Mouse (Mus musculus): ENCODE data around the gene Gm10322.

Gene Gm10322

DNA sequence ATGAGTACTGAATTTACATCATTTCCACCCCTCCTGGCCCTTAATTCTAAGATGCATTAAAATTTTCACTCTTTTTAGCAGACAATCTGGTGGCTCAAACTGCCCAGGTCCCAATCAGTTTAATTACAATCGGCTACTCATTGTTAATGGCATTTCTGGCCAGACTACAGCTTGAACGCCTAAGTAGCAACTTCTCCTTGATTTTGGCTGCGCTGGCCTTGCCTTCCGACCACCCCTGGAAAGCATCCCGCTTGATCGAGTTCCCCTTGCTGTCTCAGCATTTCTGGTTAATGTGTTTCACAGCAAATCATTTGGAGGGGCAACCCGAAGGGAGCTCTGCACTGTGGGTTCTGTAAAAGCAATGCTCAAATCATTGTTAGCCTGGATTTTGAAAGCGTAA, 13.8 kb upstream of the Gm10322 start:
- no peak for DNase-seq (ENCODE audit: low spot score)

DNA sequence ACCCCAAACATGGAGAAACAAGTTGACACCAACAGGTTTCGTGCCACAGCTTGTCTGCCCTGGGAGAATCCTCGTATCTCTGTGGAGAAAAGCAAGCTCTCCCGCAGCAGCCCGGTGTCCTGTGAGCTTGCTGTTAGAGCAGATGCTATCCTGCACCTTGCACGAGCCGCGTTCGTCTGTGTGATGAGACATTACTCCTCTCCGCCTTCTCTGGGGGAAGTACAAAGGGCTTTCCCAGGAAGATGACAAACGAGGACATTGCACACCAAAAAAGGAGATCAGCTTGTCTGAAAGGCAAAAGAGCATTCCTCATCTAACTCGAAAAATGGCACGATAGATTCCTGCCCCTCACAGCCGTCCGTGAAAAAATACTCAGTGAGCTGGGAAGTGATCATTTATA, 13.0 kb upstream of the Gm10322 start:
- no peak for DNase-seq (ENCODE audit: low spot score)

DNA sequence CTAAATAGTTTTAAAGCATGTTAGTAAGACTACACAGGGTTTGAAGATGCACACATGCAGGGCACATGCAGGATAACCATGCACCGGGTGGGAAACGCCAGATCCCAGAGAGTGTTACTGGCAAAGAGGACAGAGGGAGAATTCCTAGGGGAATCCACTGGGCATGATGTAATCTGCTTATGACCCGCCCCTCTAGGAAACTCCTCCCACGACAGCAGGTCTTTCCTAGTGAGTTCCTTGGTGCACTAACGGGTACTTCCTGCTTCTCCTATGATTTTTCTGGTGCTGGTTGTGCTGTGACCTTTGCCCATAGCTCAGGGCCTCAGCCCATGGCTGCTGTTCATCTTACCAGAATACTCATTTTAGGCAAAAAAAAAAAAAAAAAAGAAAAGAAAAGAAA, 12.0 kb upstream of the Gm10322 start:
- no peak for DNase-seq (ENCODE audit: low spot score)

DNA sequence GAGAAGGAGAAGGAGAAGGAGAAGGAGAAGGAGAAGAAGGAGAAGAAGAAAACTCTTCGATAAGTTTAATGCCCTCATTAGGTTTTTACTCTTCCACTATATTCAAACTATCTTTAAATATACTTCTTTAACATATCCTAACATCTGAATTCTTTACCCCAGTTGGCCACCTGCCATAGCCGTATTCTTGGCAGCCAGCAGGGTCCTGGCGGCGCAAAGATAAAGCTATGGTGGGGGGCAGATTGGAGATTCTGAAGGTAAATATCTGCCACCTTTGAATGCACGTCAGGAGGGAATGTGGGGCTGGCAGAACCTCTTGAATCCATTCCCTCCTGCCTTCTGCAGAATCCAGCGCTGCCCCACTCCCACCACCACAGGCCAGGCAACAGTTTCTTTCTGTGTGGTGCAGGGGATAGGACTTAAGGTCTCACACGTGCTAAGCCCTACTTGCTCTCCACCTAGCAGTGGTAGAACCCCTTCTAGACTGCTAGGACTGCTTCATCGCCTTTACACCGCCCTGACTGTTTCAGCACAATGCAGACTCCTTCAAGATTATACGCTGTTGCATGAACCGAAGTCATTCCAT, 10.9 kb upstream of the Gm10322 start:
- no peak for DNase-seq (ENCODE audit: low spot score)

DNA sequence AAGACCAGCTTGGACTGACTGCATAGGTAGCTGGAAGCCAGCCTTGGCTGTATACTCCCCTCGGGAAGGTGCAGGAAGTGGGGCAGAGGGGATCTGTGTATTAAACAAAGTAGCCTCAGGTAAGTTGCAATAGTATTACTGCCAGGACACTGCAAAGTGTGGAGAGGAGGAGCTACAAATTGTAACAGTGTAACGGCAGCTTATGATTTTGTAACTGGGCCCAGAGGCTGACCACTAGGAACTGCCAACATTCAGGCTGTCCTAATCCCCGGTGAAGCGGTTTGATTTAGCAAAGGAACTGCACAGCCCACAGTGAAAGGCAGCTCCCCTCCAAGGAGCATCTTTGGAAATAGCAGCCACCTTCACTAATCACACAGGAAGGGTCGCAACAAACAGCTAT, 2.6 kb upstream of the Gm10322 start:
- peak; percentile 54 for DNase-seq (ENCODE audit: low spot score)

DNA sequence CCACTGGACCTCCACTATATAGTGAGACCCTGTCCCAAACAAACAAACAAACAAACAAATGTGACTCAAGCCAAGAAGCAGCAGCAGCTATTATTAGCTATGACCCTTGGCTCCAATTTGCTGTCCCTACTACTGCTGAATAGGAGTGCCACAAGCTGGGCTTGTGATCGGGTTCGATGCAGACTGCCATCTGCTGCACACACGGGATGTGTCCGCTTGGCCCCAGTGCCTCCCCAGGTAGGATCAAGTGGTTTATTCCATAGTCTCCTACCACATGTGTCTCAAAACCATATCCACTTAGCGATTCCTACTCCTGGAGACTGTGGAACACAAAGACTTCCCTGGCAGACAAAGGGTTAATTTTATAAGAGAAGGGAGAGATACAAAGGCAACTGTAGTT, 1.7 kb upstream of the Gm10322 start:
- no peak for DNase-seq (ENCODE audit: low spot score)

DNA sequence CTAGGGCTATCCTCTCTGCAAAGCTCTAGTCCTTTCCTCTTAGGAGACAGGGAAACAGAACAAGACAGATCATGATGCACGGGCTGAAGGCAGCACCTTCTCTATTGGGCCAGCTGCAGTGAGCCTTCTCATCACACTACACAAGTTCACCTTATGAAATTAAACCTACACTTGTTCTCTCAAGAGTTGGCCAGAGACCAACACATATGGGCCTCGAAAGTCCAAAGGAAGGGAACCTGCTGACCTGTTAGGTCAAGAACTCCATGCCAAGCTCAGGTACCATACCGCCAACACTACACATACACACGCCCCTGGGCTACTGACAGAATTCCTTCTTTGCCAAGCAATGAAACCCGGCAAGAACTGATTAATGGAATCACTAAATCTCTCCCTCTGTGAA, 452 bp upstream of the Gm10322 start:
- no peak for DNase-seq (ENCODE audit: low spot score)

DNA sequence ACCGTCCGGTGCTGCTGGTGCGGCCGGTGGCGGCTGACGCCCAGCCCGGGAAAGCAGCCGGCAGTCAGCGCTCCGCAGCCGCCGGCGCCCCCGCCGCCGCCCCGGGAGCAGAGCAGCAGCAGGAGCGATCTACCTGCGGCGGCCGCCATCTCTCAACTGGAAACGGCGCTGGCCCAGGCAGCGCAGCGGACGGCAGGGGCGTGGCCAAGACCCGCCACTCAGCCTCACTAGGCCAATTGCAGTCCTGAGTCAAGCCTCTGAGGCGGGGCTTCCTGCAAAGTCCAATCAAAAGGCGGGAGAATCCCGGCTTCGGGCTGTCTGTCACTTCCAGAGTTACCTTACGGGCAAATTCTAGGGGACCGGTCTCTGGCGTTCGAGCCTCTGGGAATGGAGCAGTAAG, 659 bp downstream of the Gm10322 start, which contains the start of gene Mcu:
Mcu (minus strand) TSS at position 171 of the 400 bp plus-strand sequence.
- peak; percentile 95 for DNase-seq (ENCODE audit: low spot score)

DNA sequence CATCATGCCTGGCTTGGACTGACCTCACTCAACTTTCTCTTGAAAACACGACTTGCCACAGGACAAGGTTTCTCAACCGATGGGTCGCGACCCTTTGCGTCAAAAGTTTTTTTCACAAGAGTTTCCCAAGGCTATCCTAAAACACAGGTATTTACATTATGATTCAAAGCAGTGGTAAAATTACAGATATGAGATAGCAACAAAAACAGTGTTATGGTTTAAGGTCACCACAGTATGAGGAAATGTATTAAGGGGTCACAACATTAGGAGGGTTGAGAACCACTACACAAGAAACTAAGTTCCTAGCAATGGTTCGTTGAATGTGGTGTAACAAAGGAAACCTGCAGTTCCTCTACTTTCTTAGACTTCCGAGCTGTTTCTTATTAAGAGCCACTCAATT, 1.9 kb downstream of the Gm10322 start:
- DNase-seq (ENCODE audit: low spot score), result no peak

DNA sequence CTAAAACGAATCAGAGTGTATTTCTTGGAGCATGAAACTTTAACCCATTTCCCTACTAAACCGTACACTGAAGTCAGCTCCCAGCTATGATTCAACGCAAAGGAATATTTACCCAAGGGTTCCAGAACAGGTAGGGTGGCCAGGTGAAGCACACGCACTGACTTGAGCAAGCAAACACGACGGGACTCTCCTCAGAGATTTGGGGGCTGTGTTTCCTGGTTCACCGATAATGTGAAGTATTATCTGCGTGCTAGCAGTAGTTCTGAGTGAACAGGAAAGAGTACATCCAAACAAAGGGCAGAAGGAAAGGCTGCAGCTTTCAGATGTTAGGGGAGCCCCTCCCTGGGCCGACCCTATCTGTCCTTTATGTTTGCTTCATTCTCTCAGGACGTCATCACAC, 5.5 kb downstream of the Gm10322 start:
- DNase-seq (ENCODE audit: low spot score), result no peak

DNA sequence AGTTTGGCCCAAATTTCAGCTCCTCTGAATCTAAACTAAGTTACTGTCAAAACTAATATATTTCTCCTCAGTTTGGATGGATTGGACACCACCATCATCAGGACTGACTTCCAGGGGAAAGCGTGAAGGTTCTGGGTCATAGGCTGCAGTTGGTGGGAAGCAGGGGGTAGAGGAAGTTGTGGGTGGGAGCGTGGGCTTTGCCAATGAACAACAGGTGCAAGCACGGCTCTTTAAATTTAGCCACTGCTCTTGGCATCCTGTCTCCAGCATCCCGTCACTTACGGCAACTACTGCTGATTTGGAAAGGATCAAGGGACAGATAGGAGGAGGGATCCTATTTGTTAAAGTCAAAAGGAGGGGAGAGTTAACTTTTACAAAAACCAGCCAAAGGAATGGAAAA, 7.6 kb downstream of the Gm10322 start:
- DNase-seq (ENCODE audit: low spot score), result no peak

DNA sequence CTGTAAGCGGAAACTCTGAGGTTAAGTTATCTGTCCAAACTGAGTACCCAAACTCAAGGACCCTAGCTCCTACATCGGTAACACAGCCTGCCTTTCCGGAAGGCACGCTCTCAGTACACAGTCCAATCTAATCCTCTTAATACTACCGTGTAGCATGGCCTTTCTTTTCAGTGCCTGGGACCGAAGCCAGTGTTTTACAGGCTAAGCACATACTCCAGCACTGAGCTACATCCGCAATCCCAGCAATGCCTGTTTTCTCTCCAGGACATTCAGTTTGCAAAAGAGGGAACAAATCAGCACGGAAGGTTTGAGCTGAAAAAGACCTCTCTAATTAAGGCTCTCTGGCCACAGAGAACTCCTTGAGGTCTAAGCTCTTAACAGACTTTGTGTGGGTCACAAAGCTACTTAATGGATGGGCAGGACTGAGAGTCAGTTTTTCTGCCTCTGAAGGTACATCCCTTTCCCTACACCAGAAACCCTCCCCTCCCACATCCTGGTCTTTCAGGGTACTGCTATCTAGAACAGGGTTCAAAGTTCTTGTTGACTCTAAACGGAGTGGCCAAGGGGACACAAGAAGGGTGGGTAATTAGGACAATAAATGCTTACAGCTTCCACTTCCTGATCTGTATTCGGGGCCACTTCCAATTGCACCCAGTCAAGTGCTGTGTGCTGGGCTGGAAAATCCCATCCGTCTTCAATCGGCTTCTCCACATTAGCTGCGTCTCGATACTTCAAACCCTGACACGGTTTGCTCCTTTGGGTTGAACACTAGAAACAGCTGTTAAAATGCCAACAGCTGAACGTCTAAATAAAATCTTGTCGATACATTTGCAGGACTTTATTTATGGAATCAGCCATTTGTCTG, 13.0 kb downstream of the Gm10322 start:
- DNase-seq (ENCODE audit: low spot score), result no peak

DNA sequence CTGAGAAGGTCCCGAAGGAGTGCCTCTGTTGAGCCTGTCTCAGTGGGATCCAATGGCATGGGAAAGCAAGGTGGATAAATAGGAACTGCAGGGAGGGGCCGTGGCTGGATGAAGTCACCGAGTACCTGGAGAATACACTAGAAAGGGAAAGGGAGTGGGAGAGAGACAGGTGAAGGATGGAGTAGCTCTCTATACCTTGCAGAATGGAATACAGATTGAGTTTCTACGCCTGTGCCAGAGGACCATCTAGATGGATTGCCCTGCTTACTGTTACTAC, 13.6 kb downstream of the Gm10322 start:
- DNase-seq (ENCODE audit: low spot score), result no peak

DNA sequence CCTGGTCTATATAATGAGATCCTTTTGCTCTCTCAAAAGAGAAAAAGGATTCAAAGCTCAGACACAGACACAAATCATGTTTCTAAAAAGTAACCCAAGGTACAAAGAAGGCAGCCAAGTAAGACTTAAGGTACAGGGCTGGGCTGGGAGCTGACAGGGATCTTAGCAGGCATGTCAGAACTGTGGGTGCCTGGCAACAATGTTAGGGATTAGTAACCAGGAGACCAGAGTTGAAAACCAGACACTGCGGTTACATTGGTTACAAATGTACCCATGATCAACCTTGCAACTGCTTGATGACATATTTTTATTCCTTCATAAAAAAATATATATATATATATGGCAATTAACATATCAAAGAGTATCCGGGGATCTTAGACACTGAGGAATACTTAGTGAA, 20.2 kb downstream of the Gm10322 start:
- DNase-seq (ENCODE audit: low spot score), result no peak

DNA sequence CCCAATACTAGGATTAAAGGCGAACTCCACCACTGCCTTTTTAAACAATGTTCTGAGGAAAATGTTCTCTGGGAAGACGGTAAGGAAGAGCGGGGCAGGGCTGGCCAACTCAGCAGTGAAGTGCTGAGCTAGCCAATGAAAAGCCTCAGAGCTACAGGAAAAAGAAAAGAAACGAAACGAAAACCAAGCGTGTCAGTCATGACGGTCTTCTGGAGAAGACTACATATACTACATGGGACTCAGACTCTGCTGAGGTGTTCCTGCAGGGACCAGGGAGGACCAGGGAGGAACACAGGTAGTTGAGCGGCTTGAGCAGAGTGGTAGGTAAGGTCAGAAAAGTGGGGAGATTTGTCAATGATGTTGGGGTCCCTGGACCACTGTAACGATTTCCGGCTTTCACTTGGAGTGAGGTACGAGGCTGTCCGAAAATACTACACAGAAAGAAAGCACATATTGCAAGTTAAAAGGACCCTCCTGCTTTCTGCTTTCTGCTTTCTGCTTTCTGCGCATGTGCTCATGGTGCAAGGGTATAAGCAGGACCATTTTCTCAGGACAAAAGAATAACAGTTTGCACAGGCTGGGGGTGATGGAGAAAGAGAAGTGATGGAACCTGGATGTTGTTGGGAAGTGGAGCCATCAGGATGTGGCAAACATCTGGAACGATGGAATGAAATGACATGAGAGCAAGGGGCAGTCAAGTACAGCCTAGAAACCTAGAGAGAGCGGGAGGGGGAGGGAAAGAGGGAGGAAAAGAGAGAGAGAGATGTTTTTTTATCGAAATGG, 21.1 kb downstream of the Gm10322 start:
- DNase-seq (ENCODE audit: low spot score), result no peak

DNA sequence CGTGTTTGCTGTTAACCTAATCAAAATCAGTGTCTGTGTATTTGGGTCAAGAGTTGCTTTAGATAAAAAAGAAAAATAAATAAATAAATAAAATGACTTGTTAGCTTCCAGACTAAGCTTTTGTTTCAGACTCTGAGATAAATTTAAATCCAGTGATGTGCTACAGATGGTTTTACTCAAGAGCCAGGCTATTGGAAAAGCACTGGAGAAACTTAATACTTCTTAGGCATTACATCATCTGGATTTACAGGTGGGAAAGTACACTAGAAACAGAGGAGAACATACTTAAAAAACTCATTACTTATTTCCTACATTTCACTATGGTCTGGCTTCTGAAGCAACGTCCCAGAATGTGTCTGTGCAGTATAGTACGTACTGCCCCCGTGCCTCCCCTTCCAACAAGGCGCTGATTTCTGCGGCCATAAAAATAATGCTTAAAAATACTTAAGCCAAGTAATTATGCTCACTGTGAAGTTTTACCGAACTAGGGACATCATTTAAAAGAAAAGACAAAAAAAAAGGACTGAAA, 21.8 kb downstream of the Gm10322 start:
- DNase-seq (ENCODE audit: low spot score), result no peak

DNA sequence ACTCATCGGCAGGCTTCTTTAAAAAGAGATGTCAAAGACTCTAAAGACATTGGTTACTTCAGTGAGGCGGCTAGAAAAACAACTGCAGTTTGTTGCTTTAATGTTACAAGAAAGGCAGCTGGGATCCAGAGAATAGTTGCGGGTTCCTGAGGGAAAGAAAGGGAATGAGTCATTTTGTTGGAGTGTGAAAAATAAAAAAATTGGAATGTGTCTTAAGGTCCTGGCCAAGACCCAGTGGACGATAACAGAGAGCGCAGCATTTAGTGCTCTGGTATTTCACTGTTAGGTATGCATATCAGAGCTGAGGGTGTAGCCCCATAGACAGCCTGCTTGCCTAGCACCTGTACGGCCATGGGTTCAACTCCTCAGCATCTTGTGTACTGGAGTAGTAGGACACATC, 22.7 kb downstream of the Gm10322 start:
- no peak for DNase-seq (ENCODE audit: low spot score)

DNA sequence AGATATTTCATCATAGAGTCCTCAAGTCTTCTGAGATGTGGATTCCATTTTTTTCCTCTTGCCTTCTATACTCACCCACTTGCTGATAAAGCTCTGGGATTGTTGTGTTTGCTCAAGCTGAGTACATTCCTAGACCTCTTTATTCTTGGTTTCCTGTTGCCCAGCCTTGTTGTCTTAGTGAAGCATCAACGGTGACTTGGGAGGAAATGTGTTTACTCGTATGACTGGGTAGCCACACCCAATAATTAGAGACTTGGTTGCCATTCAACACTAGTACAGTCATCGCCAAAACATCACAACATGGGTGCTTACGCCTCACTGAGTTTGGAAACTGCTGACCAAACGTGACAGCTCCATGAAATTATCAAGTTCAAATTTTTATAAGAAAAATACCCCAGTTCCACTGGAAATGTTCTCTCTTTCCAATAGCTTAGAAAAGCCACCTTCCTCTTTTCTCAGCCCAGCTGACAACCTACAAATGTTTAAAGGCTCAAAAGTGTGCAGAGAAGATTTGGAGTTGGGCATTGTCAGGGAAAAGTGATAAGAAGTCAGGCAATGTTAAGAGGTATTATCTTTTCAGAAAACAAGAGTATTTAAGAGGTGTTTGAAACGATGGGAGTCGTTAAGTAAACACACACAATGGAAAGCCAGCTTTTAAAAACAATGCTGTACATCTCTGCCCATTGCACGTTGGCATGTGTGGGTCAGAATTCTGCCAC, 27.0 kb downstream of the Gm10322 start:
- no peak for DNase-seq (ENCODE audit: low spot score)

DNA sequence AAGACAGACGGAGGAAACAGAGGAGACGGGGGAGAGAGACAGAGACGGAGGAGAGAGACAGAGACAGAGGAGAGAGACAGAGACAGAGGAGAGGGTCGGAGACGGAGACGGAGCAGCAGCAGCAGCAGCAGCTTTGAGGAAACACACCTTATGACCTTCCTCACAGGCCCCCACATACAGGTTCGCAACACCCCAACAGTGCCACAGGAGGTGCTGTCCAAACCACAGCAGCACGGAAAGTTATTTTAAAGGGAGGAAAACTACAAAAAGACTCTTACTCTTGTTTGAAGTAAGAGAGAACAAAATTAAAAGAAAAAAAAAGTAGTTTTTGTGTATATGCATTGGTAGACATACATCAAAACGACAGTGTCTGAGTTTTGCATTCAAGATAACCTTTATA, 27.8 kb downstream of the Gm10322 start:
- no peak for DNase-seq (ENCODE audit: low spot score)

DNA sequence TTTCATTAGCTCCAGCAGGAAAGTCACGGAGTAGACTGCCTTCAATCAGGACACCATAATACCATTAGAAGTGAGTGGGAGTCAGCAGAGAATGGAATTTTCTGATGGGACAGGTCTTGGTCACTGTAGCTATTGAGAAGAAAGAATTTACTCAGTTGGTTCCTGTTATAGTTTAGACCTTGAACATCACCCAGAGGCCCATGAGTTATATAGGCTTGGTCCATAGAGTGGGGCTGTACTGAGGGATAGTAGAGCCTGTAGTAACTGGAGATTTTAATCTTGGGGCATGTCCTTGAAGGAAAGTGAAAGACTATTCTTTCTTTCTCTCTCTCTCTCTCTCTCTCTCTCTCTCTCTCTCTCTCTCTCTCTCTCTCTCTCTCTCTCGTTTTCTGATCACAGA, 28.8 kb downstream of the Gm10322 start:
- DNase-seq (ENCODE audit: low spot score), result no peak

DNA sequence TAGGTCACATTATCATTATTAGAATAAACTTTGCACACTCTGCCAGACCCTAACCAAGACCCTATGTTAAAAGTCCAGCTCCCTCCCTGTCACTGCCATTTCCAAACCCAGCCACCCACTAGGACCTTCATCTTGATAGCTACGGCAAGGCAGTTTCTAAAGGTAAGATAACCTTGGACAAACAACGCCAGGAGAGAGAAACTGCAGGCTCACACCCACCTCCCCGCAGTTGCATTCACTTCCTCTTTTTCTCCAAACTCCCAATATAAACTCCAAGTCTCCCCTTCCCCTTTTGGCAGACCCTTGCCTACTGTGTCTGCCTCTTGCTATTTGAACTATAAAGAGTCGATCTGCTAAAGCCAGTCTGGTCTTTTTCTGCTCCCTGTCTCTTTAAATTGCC, 29.3 kb downstream of the Gm10322 start:
- no peak for DNase-seq (ENCODE audit: low spot score)

DNA sequence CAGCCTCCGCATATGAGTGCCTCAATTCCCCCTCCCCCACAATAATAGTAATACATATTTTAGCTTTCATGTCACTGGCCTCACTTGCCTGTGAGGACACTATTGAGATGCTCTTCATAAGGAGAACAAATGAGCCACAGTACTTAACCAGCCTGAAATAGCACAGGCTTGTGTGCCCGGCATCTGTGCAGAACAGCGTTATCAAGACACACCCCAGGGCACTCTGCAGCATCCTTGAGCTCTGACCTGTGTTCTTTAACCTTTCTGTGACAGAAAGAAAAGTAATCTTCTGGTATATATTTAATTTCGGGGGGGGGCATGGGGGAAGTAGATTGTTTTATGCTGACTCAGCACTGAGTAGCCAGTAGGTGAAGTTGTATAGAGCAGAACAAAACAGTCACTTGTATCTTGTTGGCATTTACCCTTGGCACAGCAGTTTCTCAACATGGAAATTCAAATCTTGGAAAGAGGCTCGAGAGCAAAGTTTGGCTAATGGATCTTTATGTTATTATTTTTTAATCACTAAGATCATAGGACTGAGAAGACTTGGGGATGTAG, 31.0 kb downstream of the Gm10322 start:
- no peak for DNase-seq (ENCODE audit: low spot score)
